Mouse (Mus musculus) small intestine, adult 2 months (tissue): ENCODE data around the gene Maml3.

Experiments used
- CTCF ChIP-seq: fragments of 200-500 bp; IDR thresholded peaks from 2 replicates; pipeline ENCODE4 v1.5.1; 2012; ENCODE audit warnings: low read depth, mild to moderate bottlenecking, control low read depth, inconsistent platforms, low read length, moderate library complexity, mixed read lengths; ENCODE audit not compliant: insufficient replicate concordance, insufficient read length; ENCODE audit errors: extremely low read depth
- POLR2A ChIP-seq: fragments of 200-500 bp; IDR thresholded peaks from 2 replicates; pipeline ENCODE4 v1.6.1; 2012; ENCODE audit warnings: low read depth, mild to moderate bottlenecking, control low read depth, inconsistent platforms, low read length, moderate library complexity

DNA sequence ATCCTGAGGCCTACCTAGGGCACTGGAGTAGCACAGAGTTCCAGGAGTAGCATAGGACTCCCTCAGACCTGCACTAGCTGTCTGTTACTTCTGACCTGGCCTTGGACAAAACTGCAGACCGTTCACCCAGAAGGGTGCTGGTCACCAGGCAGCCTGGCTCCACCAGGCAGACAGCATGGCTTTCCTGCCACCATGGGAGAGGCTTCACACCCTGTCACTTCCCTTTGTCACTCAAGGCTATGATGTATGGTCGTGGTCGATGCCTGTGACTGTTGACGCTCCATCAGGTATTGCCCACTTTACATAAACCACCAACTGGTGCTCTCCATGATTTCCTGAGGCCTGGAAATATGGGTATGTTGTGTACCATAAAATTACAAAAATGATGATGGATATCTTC lies 214.7 kb downstream of the Maml3 start:
- TF ChIP-seq CTCF (no peak), POLR2A (no peak)
